Mouse (Mus musculus): ENCODE measurements around the gene Spr. TPM values are rescaled to one million over a fixed set of nuclear protein-coding genes. Genes with fewer than 3 reads are reported as not detected.

Gene Spr
- 36.8 TPM for total RNA-seq (2023)

GRCm38 (mm10) chr6:85137217-85138035 is at the start of gene Spr:
Gene Spr (minus strand): TSS chr6:85137766.

Other genes starting within 250 kb of the Spr start
- gene Exoc6b, start 68.3 kb downstream of the Spr start, total RNA-seq (2023), result 39.5 TPM
- gene Emx1, start 49.7 kb upstream of the Spr start, total RNA-seq (2023), result not detected
- gene Sfxn5, start 195.7 kb upstream of the Spr start, total RNA-seq (2023), result 3.9 TPM
- 1.8 TPM for gene Rab11fip5, start 236.9 kb upstream of the Spr start, total RNA-seq (2023)

Measured in CD4-positive naive resting alpha-beta T cell, adult 57 days (primary cell).